Mouse (Mus musculus) granulocyte monocyte progenitor cell, adult 5-6 weeks (primary cell): ENCODE results near the gene Zscan5b. TPM values are rescaled to one million over a fixed set of nuclear protein-coding genes. Genes with fewer than 3 reads are reported as not detected.
"Not testable (repeated sequence)": the region's sequence is repeated elsewhere in the genome, so short reads cannot be mapped to it uniquely, and the experiment has no call there.

Experiments used
- ATAC-seq: replicated peaks from 2 replicates; pipeline ENCODE4 v1.8.0; 2016; ENCODE audit warnings: mild to moderate bottlenecking, moderate TSS enrichment, inconsistent platforms; ENCODE audit not compliant: poor library complexity, severe bottlenecking
- total RNA-seq, 2 experiments: library from RNA; stranded (forward) in 1 of 2; stranded (reverse) in 1 of 2; fragments of 200-712, 200-1000 nt in 1 of 2; fragments of >200 nt in 1 of 2; fragmentation: Nextera tagmentation in 1 of 2; gene quantifications; 2 replicates each; pipeline ENCODE4 v1.2.3; 2014 to 2017

Zscan5b gene
- total RNA-seq (2014; fragmentation: Nextera tagmentation) (not detected in 2 replicates), total RNA-seq (2017) (not detected in 2 replicates)

DNA sequence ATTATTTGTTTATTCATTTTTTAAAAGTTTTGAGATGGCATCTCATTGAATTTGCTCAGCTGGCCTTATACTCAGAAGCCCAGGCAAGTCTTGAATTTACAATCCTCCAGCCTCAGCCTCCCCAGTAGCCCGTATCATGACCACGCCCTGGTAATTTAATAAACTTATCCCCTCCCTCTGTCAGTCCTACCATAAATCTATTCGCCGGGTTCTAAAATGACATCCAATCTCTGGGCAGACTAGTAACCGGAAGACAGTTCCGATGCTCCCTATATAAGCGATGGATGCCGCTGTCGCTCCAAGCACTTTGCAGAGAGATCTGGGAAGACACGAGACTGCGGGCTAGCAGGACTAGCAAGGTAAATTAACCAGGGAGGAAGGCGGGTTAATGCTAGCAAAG is at the start of gene Zscan5b:
Zscan5b (plus strand) TSS at position 301 of the 400 bp plus-strand sequence.
- no peak for ATAC-seq

DNA sequence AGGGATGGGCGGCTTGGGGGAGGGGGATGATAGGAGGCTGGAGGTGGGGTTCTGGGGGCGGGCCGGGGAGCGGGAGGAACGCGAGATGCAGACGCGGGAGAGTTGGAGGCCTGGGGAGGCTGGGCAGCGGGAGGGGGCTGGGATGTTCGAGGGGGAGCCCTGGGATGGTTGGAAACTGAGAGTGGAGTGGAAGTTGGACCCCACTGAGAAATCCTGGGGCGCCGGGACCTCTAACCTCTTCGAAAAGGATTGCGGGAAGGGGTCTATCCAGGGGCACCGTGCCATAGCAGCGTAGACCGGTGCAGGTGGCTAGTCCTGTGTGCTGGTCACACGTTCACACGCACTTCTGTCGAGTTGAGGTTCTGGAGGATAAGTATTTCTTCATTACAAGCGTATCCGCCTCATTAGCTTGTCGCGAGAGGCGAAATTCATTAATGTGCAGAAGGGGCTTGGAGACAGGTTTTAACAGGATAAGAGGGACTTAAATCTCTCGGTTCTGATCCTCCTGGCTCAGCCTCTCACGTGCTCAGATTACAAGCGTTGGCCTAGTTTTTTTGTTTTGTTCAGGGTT is 49.3 kb upstream of the Zscan5b start:
- no peak for ATAC-seq

DNA sequence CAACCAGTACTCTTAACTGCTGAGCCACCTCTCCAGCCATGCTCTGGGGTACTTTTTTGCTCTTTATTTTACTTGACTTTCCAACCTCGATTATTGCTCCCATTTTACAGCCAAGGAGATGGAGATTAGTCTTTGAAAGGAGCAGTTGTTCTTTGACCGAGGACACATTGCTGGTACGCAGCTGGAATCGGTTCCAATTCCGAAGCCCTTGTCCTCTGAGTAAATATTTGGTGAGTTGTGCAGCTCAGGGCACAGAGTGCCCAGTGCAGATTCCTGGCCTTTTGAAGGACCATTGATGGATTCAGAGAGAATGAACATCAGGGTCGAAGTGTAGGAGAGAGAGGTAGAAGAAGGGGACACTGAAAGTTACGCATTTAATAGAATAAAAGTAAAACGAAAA is 48.2 kb upstream of the Zscan5b start:
- ATAC-seq: no peak

DNA sequence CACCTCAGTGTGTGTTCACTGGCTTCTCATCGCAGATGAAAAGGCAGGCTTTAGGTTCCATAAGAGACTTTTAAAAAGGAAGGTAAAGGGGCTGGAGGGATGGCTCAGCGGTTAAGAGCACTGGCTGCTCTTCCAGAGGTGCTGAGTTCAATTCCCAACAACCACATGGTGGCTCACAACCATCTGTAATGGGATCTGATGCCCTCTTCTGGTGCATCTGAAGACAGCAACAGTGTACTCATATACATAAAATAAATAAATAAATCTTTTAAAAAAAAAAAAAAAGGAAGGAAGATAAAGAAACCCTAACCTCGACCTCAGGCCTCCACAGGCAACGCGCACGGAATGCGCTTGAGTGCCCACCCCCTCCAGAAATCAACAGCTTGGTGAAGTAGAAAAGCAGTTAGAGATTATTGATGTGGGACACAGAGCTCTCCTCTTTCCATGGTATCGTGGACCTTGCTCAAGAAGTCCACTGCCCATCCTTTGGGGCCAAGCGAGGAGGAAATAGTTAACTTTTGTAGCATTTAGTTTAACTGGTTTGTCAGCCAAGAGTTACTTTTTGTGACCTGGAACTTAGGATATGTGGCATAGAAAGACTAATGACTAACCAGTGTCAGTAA is 47.6 kb upstream of the Zscan5b start:
- ATAC-seq: not testable (repeated sequence)

DNA sequence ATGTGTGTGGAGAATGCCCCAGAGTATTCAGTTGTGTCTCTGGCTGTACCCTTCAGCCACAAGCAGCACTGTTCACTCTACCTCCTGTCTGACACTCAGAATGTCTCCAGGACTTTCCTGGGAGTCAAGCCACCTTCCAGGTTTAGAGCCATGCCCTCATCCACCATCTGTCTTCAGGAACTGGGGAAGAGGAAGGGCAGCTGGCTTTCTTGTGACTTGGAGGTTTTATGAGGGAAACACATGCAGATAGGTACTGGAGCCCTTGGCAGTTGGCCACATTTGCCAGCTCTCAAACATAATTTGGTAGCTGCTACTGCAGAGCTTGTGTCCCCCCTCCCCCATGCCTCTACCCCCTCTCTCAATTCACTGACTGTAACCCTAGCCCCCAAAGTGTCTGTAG is 43.1 kb upstream of the Zscan5b start:
- ATAC-seq: no peak

DNA sequence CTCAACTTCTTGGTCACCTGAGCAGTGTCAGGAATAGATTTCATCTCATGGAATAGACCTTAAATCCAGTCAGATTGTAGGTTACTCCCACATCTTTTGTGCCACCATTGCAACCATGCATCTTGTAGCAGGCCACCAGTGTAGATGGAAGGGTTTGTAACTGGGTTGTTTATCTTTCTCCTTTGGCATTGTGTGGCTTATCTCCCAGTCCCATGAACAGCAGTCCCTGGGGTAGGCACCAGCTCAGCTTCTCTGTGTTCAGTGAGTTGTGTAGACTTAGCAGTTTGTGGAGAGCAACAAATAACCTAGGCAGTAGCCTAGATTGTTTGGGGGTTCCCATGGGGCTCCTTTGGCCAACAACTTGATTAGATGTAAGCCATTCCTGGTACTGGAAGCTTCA is 39.2 kb upstream of the Zscan5b start:
- ATAC-seq: no peak

DNA sequence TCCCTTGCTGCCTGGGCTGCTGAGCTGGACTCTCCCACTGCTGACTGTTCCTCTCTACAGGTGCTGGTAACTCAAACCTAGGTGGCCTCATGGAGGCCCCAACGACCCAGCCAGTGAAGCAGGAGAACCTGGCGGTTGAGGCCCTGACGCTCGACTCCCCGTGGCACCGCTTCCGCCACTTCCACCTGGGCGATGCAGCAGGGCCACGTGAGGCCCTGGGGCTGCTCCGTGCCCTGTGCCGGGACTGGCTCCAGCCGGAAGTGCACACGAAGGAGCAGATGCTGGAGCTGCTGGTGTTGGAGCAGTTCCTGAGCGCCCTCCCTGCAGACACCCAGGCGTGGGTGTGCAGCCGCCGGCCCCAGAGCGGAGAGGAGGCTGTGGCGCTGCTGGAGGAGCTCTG is 38.3 kb upstream of the Zscan5b start:
- ATAC-seq: no peak

DNA sequence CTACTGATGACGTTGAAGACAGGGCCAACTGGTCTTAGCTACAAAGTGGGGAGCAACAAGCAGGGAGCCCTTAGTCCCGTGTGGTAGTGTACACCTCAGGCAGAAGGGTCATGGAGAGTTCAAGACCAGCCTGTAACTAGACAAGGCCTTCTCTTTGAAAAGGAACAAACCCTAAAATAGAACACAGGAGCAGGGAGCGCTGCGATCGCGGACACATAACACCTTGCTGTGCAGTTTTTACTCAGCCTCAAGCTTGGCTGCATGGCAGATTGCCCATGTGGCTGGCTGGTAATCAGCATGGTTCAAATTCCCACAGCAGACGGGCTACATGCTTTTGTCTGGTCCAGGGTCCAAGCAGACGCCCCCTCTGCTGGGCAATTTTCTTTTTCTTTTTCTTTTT is 37.6 kb upstream of the Zscan5b start:
- no peak for ATAC-seq

DNA sequence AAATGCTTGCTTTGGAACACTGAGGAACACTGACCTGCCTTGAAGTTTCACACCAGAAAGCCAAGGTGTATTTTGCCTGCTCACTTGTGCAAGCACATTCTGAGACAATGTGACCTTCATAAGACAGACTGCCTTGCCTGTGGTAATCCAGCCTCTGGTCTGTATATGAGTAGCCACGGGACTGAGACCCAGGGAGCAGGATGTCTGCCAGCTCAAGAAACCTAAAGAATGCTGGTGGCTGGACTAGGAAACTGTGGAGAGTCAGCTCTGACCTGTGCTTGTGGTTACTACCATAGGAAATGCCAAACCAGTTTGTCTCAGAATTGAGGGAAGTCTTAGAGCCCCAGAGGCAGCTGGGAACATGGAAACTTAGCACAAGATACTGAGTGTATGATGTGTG is 36.7 kb upstream of the Zscan5b start:
- no peak for ATAC-seq

DNA sequence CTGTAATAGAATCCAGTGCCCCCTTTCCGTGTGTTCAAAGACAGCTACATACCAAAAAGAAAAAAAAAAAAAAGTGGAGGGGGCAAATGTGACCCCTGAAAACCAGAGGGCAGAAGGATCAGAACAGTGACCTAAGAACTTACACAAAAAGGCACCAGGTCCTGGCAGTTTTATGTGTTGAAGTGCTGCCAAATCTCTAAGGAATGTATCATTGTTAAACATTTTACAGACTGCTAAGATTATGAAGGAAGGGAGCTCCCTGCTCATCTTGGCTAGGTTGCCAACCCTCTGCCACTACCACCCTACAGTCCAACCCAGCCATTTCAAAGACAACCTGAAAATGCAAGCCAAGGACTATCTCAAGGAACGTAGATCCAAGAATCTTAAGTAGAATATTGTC is 35.9 kb upstream of the Zscan5b start:
- ATAC-seq: no peak

DNA sequence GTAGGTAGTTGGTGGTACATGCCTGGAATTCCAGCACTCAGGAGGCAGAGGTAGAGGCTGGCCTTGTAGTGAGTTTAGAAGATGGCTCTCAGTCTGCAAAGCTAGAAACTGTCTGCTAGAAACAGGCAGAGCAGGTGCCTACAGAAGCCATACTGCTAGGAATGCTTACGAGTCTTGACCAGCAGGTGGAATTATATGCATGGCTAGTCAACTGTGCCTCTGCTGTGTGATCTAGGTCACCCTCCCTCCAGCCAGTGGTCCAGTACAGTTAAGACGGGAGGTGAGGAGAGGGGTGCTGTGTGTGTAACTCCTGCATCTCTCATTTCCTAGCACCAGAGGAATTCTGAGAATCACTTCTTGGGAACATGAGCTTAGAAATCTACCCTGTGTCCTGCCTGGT is 35.3 kb upstream of the Zscan5b start:
- no peak for ATAC-seq

DNA sequence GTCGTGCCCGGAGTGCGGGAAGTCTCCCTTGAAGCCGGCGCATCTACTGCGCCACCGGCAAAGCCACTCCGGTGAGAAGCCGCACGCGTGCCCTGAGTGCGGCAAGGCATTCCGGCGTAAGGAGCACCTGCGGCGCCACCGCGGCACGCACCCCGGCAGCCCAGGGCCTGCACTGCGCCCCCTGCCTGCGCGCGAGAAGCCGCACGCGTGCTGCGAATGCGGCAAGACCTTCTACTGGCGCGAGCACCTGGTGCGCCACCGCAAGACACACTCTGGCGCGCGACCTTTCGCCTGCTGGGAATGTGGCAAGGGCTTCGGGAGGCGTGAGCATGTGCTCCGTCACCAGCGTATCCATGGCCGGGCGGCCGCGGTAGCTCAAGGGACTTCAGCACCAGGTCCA is 32.5 kb upstream of the Zscan5b start:
- no peak for ATAC-seq

DNA sequence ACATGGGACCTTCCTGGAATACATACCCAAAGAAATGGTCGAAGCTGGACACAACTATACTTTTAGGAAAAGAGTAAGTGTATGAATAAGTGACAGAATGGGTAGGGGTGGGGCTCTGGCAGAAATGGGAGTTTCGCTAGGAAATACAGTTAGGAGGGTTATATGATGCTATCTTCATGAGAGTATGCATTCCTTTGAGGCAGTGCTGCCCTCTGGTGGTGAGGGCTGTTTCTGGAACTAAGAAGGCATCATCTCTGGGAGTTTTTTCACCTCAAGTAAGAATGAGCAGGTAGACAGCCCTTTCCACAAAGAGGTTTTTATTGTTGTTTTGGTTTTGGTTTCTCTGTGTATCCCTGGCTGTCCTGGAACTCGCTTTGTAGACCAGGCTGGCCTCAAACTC is 30.7 kb upstream of the Zscan5b start:
- ATAC-seq: peak; percentile 68

DNA sequence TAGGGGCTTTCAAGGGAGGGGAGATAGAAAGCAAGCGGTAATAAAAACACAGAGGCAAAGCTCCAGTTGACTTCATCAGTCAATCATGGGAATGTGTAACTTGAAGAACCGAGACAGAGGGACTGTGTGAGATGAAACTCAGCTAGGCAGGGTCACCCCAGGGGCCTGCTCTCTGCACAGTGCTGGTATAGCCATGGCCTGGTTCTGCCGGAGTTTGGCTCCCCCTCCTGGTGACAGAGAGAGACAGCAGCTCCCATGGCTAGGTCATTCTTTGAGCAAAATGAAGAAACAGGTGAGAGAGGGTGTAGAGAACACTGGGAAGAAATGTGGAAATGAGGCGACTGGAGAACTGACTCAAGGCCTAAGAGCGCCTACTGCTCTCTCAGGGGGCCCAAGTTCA is 27.9 kb upstream of the Zscan5b start:
- peak; percentile 81 for ATAC-seq

DNA sequence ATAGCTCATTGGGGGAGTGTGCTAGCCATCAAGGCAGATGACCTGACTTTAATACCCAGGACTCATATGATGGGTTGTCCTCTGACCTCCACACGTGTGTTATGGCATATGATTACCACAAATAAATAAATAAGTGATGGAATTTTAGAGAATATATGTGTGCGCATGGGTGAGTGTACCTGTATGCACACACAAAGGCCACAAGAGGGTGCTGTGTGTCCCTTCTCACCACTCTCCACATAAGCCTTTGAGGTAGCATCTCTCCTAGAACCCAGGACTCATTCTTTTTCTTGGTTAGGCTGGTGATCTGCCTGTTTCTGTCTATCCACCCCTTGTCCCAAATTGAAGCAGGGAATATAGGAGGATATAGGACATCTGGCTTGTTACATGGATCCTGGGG is 26.3 kb upstream of the Zscan5b start:
- peak; percentile 25; the same call in 1 of the 2 replicates for ATAC-seq

DNA sequence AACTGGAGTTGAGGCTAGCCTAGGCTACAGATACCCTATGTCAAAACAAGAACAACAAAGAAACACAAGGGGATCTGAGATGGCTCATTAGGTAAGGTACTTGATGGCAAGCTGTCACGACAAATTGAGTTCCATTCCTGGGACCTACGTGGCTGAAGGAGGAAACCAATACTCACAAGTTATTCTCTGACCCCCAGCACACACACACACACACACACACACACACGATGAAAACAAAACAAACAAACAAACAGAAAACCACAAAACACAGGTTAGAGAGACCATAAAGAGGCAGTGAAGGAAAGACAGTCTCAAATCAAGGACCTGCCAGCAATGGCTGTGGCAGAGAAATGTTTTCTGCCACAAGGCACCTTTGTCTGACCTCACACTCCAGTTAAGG is 25.3 kb upstream of the Zscan5b start, which contains the start of gene Galp:
Galp (plus strand) TSS at position 301 of the 400 bp plus-strand sequence.
- ATAC-seq: no peak

DNA sequence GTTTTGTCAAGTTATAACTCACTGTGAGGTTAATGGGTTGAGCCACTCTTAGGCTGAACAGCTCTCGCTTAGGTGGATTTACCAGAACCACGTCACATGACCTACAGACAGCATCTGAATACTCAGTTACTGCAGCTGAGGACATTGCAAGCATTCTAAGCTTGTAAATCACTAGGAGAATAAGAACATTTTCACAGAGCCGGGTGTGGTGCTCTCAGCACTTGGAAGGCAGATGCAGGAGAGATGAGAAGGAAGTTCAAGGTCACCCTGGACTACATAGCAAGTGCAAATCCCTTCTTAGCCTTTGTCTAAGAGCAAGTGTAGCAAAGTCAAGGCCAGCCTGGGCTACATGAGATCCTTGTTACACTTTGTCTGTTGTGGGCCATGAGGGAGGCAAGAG is 17.9 kb upstream of the Zscan5b start:
- ATAC-seq: no peak

DNA sequence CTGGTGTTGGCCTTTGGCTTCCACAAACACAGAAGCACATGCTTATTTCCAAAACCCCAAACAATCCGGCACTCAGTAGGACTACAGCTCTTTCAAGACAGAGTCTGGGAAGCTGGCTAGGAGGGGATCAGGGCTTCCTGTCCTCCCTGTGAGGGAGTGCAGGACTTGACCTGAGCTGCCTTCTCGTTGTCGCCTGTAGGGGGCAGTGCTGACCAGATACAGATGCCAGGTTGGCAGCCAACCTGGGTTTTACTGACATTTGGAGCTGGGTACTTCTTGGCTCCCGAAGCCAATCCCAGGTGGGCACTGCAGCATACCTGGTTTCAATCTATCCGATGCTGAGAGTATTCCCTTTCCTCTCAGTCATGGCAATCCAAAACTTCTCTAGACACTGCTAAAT is 8.9 kb upstream of the Zscan5b start:
- 0 out of 2 replicates have a peak, but pooled peaks have one; percentile 33 for ATAC-seq

DNA sequence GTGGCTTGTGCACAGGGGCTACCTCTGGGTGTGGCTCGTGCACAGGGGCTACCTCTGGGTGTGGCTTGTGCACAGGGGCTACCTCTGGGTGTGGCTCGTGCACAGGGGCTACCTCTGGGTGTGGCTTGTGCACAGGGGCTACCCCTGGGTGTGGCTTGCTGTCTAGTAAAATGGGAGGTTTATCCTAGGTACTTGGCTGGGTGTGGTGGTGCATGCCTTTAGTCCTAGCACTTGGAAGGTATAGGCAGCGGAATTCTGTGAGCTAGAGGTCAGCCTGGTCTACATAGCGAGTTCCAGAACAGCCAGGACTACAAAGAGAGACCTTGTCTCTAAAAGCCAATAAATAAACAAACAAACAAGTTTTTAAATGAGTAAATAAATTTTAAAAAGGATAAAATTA is 7.4 kb upstream of the Zscan5b start:
- ATAC-seq: not testable (repeated sequence)

DNA sequence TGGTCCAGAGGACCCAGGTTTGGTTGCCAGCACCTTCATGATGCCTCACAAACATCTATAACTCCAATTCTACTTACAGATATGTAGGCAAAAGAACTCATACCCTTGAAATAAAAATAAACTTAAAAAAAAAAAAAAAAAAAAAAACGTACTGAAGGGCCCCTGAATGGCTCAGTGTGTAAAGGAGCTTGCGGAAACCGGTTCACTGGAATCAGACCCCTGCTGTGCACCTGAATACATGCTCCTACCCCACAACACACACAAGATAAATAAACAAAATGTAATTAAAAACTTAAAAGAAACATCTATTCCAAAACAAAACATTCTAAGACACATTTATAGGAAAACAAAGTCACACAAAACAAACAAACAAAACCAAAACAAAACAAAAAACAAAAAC is 1.9 kb upstream of the Zscan5b start:
- ATAC-seq: no peak

DNA sequence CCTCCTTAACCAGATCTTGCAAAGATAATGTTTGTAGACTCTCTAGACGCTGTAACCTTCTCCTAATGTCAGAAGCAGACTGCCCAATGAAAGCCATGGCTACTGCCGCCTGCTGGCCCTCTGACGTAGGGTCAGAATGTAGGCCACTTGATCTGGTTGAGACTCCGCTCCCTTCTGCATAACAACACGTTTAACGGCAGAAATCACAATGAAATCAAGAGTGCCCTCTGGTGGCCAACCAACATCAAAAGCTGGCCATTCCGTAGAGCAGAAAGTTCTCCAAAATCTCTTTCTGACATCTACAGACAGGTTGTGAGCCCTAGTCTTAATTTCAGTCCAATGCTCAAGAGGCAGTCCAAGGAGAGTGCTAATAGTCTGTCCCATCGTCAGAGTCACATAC is 6.4 kb downstream of the Zscan5b start:
- ATAC-seq: not testable (repeated sequence)

DNA sequence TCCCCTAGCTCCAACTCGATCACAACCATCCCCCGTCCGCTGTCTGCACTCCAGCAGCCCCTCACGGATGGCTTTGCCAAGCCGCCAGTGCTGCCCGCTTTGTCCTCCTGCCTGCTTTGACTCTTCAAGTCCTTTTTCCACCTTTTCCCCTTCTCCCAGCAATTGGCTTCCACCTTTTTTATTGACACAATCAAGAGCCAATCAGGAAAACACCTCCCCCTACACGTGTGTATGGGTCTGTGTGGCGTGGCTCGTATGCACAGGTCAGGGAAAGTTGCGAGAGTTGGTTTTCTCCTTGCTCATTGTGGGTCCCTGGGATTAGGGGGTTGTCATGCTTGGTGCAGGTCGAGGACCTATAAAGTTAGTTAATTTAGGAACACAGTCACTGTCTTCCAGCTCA is 17.7 kb downstream of the Zscan5b start:
- ATAC-seq: no peak
